Mouse (Mus musculus): ENCODE results near the gene Gtpbp1.

Gene Gtpbp1

GRCm38 (mm10) chr15:79723439-79723838 is 32.8 kb downstream of the Gtpbp1 start:
- DNase-seq (ENCODE audit: low read depth): peak; percentile 63

- no peak for DNase-seq (ENCODE audit: low read depth)
Observed at GRCm38 (mm10) chr15:79725190-79725789, 34.6 kb downstream of the Gtpbp1 start.

DNA sequence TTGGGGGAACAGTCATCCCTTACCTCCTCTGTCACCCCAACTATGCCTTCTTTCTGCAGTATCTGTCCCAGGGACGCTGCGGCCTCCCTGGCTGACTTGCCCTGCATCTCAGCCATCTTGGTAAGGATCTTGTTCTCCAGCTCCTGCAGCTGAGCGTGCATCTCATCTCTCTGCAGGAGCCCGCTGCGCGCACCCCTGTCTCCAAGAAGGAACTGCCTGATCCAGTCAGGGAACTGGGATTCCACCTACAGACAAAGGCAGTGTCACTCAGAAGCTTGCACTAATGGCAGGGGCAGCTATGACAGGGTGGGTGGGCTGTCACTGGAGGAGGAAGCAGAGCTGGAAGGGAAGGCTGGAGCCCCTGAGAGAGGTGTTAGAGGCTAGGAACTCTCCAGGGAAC is 37.2 kb downstream of the Gtpbp1 start:
- no peak for DNase-seq (ENCODE audit: low read depth)

GRCm38 (mm10) chr15:79728311-79728710 is 37.7 kb downstream of the Gtpbp1 start:
- DNase-seq (ENCODE audit: low read depth): no peak

GRCm38 (mm10) chr15:79728731-79729388 is 38.2 kb downstream of the Gtpbp1 start:
- peak; percentile 35 for DNase-seq (ENCODE audit: low read depth)

DNA sequence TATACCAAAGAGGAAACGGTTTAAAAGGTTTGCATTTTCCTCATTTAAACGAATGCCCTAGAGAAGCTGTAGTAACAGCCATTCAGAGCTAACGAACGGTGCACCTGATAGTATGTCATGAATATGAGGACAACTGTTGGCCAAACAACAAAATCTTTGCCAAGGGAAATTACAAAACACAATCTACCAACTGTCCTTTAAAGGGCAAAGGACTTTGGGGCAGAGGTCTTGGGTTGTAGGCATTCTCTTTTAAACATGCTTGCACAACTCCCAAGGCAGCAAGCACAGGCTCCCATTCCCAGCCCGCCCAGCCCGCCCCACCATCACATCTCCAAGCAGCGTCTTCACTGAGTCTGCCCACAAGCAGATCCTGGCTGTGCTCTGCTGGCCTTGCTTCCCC is 40.9 kb downstream of the Gtpbp1 start:
- peak; percentile 56 for DNase-seq (ENCODE audit: low read depth)

- DNase-seq (ENCODE audit: low read depth): no peak
Observed at GRCm38 (mm10) chr15:79733192-79733591, 42.5 kb downstream of the Gtpbp1 start.

DNA sequence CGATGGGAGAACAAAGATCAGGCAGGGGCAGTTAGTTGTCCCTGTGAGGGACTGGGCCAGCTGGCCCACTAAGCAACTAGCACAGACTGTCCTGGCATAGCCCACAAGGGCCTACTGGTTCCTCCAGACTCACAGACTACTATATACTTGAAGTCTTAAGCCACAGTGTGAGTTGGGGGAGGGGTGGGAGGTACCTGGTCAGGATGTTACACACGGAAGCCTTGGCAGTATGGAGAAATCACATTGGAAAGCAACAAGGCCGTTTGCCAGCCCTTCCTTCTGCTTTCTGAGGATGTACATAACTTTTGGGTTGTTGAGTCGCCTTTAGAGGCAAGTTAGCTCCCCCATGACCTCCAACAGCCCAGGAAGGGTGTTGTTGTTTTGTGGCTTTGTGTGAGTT is 43.0 kb downstream of the Gtpbp1 start:
- peak; percentile 76 for DNase-seq (ENCODE audit: low read depth)

DNA sequence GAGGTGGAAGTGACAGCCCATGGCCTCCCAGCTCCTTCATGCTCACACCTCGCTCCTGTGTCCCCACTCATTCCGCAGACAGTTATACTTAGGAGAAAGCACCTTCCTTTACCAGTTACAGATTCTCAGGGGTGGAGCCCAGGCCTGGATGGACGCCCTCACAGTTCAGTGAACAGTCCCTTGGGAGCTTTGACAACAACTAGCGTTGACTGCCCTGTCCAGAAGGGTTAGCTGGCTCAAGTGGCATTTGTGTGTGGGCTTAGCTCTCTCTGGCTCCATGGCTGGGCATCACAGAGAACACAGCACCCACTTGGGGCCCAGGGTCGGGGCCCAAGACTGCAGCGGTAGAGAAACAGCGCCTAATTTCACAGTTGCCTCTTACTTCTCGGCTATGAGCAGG is 43.7 kb downstream of the Gtpbp1 start:
- DNase-seq (ENCODE audit: low read depth): no peak

- DNase-seq (ENCODE audit: low read depth): peak; percentile 76
Observed at GRCm38 (mm10) chr15:79740739-79741138, 50.1 kb downstream of the Gtpbp1 start.

DNA sequence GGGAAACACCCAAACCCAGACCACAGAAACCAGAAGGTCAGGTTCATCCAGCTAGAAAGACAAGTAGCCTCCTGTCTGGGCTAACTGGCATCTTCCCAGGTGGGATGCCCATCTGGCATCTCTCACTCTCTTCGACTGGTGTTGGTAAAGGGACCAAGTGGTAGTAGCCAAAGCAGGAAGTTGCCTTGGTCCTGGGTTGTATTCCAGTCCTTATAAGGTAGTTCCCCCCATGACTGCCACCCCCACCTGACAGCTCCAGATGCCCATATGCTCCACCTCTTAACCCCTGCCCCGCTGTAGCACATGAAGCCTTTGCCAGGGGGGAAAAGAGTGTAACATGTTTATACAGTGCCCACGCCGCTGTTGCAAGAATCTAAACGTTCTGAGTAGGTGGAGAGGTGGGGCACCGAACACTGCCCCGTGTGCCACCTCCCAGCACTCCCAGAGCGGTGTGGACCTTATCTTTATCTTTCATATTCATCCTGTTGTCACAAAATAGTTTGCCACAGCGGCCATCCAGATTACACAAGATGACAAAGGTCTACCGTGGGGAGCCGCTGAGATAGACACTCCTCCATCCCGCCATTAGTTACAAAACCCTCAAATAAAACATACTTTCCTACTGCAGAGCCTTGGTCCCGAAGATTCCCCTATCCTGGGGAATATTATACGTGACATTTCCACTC is 50.7 kb downstream of the Gtpbp1 start:
- peak; percentile 92 for DNase-seq (ENCODE audit: low read depth)

DNA sequence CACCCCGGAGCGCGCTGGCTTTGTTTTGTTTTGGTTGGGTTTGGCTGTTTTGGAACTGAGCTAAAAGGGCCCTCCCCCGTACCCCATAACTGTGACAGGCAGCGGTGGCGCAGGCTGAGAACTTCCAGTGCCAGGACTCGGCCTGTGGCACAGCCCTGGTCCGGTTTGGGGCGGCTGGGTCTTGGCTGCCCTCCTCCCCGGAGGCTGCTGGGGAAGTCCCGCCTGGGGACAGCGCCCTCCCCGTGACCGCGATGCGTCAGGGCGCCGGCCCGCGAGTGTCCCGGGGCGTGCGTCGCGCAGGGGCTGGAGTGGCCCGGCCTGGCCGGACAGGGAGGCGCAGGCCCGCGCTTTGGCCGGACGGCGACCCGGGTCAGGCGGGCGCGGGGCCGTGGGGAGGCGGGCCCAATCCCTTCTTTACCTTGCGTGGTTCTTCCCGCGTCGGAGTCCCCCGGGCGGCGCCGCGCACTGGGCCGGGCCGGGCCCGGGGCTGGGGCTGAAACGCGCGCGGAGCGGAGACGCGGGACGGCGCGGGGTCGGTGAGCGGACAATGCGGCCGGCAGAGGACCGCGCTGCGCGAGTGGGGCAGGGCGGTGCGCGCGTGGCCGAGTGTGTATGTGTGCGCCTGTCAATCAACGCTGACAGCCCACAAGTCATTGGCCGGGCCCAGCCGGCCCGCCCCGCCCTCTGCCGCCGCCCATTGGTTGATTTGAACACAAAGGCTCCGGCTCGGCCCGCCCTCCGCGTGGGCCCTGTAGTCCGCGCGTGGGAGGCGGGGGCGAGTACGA is 51.5 kb downstream of the Gtpbp1 start, which contains the start of gene Sun2:
Gene Sun2, minus strand, starts transcription at position 616 of the 785 bp plus-strand sequence.
- DNase-seq (ENCODE audit: low read depth): peak; percentile 85

DNA sequence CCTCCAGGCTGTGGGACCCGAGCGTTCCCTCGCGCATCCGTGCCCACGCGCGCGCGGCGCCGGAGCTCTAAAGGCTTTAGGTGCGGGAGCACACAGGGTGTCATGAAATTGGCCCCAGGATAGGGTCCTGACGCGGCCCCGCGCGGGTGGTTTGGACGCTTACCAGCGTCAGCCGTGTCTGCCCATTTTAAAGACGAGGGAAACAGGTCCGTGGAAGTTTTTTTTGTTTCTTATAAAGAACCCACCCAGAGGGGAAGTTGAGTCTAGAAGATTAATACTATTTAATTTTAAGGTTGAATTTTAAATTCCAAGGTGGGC is 52.0 kb downstream of the Gtpbp1 start:
- no peak for DNase-seq (ENCODE audit: low read depth)

- DNase-seq (ENCODE audit: low read depth): no peak
Observed at GRCm38 (mm10) chr15:79744001-79744400, 53.4 kb downstream of the Gtpbp1 start.

GRCm38 (mm10) chr15:79744742-79745141 is 54.1 kb downstream of the Gtpbp1 start:
- no peak for DNase-seq (ENCODE audit: low read depth)

DNA sequence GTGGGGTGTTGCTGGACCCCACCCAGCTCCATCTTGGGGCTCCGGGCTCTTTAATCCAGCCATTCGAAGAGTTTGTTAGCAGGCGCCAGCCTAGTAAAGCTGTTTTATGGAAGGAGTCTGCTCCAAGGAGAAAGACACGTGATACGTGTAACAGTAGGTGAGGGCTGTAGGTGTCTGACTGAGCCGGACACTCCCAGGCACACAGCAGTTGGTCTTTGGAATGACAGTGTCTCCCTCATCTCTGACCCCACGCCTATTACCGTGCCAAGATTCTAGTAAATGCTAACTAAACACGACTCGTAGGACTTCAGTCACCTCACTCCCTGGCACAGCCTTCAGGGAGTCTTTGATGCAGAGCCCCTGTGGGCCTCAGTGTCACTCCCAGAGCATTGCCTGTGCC is 54.7 kb downstream of the Gtpbp1 start:
- no peak for DNase-seq (ENCODE audit: low read depth)

DNA sequence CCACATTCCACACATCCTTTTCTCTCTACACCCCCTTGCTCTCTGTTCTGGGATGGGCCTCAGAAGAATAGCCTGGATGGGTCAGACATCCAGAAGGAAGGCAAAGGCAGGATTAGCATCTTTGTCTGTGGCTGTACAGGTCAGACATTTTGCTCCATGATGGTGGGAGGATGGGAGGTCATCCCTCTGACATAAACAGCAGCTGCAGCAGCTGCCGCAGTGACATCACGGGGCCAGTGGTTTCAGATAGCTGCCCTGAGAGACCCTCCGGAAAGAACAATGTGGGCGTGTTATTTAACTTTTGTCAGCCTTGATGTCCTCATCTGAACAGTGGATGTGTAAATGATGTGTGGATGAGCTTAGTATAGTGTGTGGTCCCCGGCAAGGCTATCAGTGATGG is 55.2 kb downstream of the Gtpbp1 start:
- no peak for DNase-seq (ENCODE audit: low read depth)

DNA sequence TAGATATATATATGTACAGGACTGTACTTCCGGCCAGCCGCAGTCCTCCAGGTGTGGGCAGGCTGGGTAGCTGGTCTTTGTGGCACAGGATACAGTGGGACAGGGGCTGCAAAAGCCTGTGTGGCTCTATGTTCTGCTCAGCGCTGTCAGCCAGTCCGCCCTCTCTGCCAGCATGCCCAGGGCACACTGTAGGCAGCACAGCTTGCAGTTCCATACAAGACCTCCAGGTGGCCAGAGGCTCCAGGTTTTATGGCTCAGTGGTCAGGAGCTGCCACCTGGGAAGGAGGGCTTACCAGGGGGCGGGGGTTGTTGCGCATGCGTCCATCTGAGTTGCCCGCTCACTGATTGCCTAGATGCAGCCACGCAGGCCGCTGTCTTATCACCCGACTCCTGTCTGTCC is 57.4 kb downstream of the Gtpbp1 start:
- no peak for DNase-seq (ENCODE audit: low read depth)

DNA sequence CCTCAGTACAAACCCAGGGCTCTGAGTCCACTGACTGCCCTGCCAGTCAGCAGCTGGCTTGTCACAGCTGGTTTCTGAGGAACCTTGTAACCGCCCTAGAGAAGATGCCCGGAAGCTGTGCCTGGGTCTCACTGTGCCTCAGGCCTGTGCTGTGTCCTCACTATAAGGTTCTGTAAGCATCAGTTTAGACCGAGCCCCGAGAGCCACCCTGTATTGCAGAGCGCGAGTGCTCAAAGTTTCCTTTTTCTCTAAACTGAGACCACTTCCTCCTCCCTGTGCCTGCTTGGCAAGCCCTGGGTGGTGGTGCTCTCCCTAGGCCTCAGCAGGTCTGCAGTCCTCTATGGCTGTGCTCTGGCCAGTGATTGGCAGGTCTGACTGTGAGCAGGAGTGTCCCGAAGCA is 58.5 kb downstream of the Gtpbp1 start:
- no peak for DNase-seq (ENCODE audit: low read depth)

- no peak for DNase-seq (ENCODE audit: low read depth)
Observed at GRCm38 (mm10) chr15:79750266-79750665, 59.6 kb downstream of the Gtpbp1 start.

GRCm38 (mm10) chr15:79751772-79752171 is 61.1 kb downstream of the Gtpbp1 start:
- peak; percentile 18 for DNase-seq (ENCODE audit: low read depth)

DNA sequence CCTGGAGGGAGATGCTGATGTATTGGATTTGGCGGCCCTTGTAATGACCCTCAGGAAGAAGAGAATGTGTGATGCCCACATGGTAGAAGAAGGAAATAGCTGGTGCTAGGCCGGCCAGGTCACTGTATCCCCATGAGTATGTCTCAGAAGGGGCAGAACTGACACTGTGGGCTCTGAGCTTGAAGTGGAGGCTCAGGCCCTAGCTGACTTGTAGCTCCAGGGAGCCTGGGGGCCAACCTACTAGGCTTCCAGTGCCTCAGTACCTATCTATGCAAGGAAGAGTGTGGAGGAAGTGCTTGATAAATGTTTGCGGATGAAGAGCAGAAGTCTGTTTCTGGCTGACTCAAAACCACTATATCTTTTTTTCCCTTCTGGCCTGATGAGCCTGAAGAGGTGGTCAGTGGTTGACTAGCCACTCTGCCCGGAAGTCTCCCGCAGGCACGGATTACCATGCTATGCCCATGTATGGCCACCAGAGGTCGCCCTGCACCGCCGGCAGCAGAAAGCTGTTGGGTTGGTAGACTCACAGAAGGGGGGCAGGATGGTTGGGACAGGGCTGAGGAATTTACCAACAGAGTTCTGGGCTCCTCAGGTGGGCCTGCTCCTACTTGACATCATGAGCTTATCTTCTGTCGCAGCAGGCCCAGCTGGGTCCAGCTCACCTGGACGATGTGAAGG is 62.2 kb downstream of the Gtpbp1 start:
- DNase-seq (ENCODE audit: low read depth): peak; percentile 82

All from 416B (cell line).